Mouse (Mus musculus) thymus, adult 2 months (tissue): ENCODE results near the gene Tceal9.

Experiments
- CTCF ChIP-seq: fragments of 200-500 bp; IDR thresholded peaks from 2 replicates; pipeline ENCODE4 v1.5.1; 2012; ENCODE audit warnings: mild to moderate bottlenecking, control low read depth, low read length, moderate library complexity, borderline replicate concordance; ENCODE audit not compliant: control insufficient read depth, poor library complexity, insufficient read depth; ENCODE audit errors: extremely low read depth
- POLR2A ChIP-seq: fragments of 200-500 bp; IDR thresholded peaks from 2 replicates; pipeline ENCODE4 v1.6.1; 2012; ENCODE audit warnings: mild to moderate bottlenecking, low read length, control low read depth, moderate library complexity; ENCODE audit not compliant: control insufficient read depth, poor library complexity, insufficient read depth; ENCODE audit errors: extremely low read depth

DNA sequence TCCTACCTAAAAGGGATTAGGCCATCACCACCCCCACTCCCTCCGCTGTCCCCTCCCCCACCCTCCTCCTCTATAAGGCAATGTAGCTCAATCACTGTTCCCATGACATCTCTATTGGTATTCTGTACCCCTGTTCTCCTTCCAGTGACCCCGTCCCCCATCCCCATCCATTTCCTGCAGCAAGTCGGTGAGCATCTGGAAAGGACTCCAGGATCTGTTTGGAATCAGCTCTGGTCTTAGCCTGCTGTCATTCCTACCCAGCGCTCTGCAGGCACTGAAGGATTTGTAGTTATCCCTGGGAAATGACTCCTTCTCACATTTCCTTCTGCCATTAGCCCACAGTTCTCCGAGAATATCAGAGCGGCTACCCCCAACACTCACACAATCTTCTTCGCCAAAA is 41.6 kb upstream of the Tceal9 start:
- TF ChIP-seq CTCF (no peak), POLR2A (no peak)
